Mouse (Mus musculus) heart, embryonic 12.5 days (tissue): ENCODE data around the gene Lyrm9. TPM values are rescaled to one million over a fixed set of nuclear protein-coding genes. Genes with fewer than 3 reads are reported as not detected.

Experiments used
- ATAC-seq: fragments of 200-750 bp; cut with Nextera tagmentation; 2 replicates; pipeline ENCODE4 v1.8.0; 2017; ENCODE audit warnings: moderate TSS enrichment, moderate library complexity; ENCODE audit not compliant: insufficient number of reproducible peaks, low FRiP score
- H3K27ac ChIP-seq: fragments of 300-500 bp; sonication (generic); 2 replicates; pipeline ENCODE4 v1.5.1; 2016; ENCODE audit warnings: mild to moderate bottlenecking, moderate library complexity; ENCODE audit not compliant: poor library complexity, severe bottlenecking
- H3K27me3 ChIP-seq: fragments of 300-500 bp; sonication (generic); replicated peaks from 2 replicates; pipeline ENCODE4 v1.6.1; 2016; ENCODE audit warnings: mild to moderate bottlenecking, moderate library complexity
- H3K36me3 ChIP-seq: fragments of 300-500 bp; sonication (generic); 2 replicates; pipeline ENCODE4 v1.6.1; 2016; ENCODE audit warnings: mild to moderate bottlenecking, moderate library complexity
- H3K4me1 ChIP-seq: fragments of 300-500 bp; sonication (generic); replicated peaks from 2 replicates; pipeline ENCODE4 v1.6.1; 2016; ENCODE audit warnings: mild to moderate bottlenecking
- H3K4me2 ChIP-seq: fragments of 300-500 bp; sonication (generic); 2 replicates; pipeline ENCODE4 v1.6.1; 2016; ENCODE audit warnings: mild to moderate bottlenecking, moderate library complexity
- H3K4me3 ChIP-seq: fragments of 300-500 bp; sonication (generic); 2 replicates; pipeline ENCODE4 v1.5.1; 2016; ENCODE audit warnings: mild to moderate bottlenecking
- H3K9ac ChIP-seq: fragments of 300-500 bp; sonication (generic); 2 replicates; pipeline ENCODE4 v1.6.1; 2016; ENCODE audit warnings: mild to moderate bottlenecking, moderate library complexity
- H3K9me3 ChIP-seq: fragments of 300-500 bp; sonication (generic); replicated peaks from 2 replicates; pipeline ENCODE4 v1.6.1; 2016; ENCODE audit warnings: mild to moderate bottlenecking, moderate library complexity
- WGBS: fragments of 180-500 bp; shearing (Covaris S2); methylation state at CpG from one replicate; pipeline ENCODE4 v1.1.7; 2016; 5-methylcytosine and 5-hydroxymethylcytosine counted together
- polyA plus RNA-seq: library from polyadenylated mRNA; unstranded; fragments of >200 nt; fragmentation: Nextera tagmentation; extraction: Ambion mirVana; gene quantifications from 2 replicates; pipeline ENCODE4 v1.2.1, GENCODE M21; 2016

The Lyrm9 gene
- polyA plus RNA-seq, 1 experiment from 2014 or later, result 35.9 TPM

DNA sequence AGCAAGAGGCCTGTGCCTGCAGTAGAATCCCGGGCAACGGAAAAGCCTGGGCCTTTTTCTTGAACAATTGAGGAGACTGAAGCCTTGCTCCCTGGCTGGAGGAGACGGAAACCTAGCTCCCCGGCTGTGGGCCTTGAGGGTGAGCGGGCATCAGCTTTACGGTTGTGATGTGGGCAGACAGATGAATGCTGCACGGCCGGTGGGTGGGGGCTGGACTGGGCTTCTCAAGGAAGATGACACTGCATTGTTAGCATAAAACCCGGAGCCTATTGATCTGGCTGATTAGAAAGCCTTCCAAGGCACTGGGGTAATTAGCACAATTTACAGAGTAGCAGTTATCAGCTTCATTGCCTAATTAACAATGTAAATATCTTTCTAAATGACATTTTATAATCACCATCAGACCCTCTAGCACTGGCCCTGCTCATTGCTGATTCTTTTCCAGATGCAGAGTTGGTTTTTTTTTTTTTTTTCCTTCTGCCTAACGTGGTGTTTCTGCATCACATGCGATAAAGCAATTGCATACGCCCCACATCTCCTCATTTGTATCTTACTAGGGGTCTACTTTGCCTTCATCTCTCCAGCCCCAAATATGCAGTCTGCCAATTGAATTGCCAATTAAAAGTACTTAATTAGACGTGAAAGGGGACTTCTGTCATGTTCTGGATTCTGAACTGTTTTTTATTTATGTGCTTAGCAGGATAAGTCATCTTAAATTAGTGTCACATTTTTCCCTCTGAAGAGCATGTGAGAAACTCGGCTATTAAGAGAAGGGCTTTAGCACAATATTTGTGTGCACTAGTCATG is 10.2 kb upstream of the Lyrm9 start:
- Histone ChIP-seq H3K9me3 (no peaks in the 10 kb centered on the region), H3K36me3 (no peaks in the 10 kb centered on the region), H3K4me1 (peaks cover 10% of the 10 kb centered on the region), H3K27ac (no peak overlapping the region), H3K4me2 (no peak overlapping the region), H3K9ac (no peak overlapping the region), H3K27me3 (no peaks in the 10 kb centered on the region), H3K4me3 (no peak overlapping the region)
- ATAC-seq, result no peak
- WGBS, result 75% methylated on average over 14 of the region's 14 CpGs

DNA sequence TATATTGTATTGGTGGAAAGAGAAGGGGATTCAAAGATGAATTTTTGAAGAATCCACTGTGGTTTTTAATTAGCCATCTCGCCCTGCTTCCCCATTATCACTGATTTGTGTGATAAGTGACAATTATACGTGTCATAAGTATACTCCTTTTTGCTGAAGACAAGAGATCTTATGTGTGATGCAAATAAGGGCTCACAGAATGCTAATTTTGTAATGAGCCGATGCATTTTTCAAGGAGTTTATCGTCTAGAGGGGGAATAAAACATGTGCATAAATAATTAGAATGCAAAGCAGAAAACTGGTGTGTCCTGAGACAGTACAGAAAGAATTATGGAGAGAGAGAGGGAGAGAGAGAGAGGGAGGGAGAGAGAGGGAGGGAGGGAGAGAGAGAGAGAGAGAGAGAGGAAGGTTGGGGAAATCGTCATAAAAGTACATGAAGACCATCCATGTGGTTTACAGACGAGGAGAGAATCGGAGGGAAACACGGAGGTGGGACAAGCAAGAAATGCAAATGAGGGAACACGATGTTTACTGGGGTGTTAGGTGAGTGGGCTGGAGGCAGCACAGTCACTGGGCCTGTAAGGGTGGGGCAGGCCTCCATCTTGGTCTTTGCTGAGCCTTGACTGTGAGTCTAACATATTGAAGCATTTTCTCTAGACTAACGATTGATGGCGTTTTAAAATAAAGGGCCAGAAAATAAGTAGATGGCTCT is 8.9 kb upstream of the Lyrm9 start:
- H3K4me1 ChIP-seq, result peaks cover 10% of the 10 kb centered on the region
- H3K9me3 ChIP-seq, result no peaks in the 10 kb centered on the region
- H3K36me3 ChIP-seq, result no peaks in the 10 kb centered on the region
- 77% methylated on average over 11 of the region's 11 CpGs for WGBS
- H3K4me3 ChIP-seq, result no peak overlapping the region
- no peak overlapping the region for H3K9ac ChIP-seq
- no peaks in the 10 kb centered on the region for H3K27me3 ChIP-seq
- no peak overlapping the region for H3K4me2 ChIP-seq
- H3K27ac ChIP-seq, result no peak overlapping the region
- ATAC-seq, result no peak

DNA sequence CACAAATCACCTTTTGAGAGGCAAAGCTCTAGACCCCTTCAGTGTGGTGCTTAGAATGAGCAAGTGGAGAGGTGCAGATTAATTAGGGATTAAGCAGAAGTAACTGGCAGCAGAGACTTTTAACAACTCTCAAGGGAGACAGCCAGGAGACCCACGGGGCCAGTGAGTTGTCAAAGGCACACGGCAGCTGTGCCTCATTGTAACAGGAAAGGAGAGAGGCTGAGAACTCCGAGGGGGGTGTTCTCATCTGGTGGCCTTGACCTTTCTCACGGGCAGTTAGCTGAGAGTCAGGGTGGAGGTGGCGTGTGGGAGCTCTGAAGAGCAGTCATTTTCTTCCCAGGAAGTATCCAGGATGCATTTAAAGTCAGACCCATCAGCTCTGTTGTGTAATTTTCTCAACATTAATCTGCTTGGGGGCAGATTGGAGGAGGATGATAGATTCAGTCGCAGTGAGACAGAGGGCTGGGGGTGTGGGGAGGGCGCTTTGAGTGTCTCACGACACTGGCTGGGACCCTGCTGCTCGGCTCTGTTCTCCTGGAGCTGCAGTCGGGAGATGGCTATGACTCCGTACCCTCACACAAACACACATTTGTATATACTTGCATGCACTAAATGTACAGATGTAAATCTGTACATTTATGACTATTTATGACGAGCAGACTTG is 5.9 kb upstream of the Lyrm9 start:
- ATAC-seq, result no peak
- H3K4me2 ChIP-seq, result no peak overlapping the region

DNA sequence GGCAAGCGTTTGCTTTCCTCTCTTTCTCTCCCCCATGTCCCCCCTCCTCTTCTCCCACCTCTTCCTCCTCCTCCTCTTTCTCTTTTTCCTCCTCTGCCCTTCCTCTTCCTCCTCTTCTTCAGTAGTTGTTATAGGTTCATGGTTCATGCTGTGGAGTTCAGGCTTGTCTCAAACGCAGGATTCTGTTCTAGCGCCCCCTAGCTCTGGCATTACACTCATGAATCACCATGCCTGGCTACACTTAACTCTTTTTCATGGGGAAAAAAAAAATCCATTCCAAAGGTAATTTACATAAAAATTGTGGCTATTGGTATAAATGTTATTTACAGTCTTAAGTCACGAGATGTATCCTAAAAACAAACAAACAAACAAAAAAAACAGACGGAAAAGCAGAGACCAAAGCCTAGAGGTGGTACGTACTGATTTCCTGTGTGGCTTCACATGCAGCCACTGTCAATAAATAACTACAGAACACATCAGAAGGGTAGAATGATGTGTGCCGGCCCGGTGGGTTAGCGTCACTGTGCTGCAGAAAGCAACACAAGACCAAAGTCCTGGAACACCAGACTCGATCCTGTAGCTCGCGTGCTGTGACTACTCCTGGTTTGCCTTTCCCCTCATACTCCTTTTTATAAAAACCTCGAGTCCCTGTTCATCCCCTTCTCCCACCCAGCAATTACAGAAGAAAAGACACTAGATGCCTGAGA is 3.4 kb upstream of the Lyrm9 start:
- Histone ChIP-seq H3K9ac (no peak overlapping the region), H3K27ac (no peak overlapping the region), H3K9me3 (no peaks in the 10 kb centered on the region), H3K4me2 (no peak overlapping the region), H3K36me3 (no peaks in the 10 kb centered on the region), H3K4me3 (no peak overlapping the region), H3K27me3 (no peaks in the 10 kb centered on the region), H3K4me1 (peaks cover 19% of the 10 kb centered on the region)
- no peak for ATAC-seq
- 51% methylated on average over 13 of the region's 13 CpGs for WGBS

More for the DNA sequence above, 5.9 kb upstream of the Lyrm9 start:
- no peak overlapping the region for H3K4me3 ChIP-seq
- H3K9ac ChIP-seq, result 0 out of 2 replicates have a peak overlapping the region, but pooled peaks have one; percentile 31
- no peaks in the 10 kb centered on the region for H3K9me3 ChIP-seq
- no peaks in the 10 kb centered on the region for H3K36me3 ChIP-seq
- 36% methylated on average over 12 of the region's 12 CpGs for WGBS
- no peak overlapping the region for H3K27ac ChIP-seq
- no peaks in the 10 kb centered on the region for H3K27me3 ChIP-seq
- H3K4me1 ChIP-seq, result peaks cover 10% of the 10 kb centered on the region

DNA sequence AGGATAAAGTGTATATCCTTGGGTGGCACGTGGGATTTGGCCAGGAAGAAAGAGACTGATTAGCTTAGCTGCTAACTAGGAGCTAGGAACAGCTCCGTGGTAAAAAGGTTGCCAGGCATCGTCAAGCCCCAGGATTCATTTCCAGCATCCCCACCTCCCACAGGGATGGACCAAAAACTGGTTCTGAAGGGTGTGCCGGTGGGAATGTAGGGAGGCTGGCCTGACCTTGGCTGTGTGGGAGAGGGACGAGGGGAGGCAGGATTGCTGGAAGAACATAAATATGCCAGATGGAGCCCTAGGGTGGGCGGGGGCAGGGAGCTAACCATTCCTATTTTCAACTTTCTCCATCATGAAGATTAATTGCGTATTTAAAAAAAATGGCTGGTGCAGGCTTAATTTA is 1.2 kb downstream of the Lyrm9 start:
- no peak overlapping the region for H3K9ac ChIP-seq
- no peak overlapping the region for H3K27ac ChIP-seq
- peaks cover 48% of the 10 kb centered on the region for H3K4me1 ChIP-seq
- no peak overlapping the region for H3K4me3 ChIP-seq
- peak overlapping the region; percentile 77 for H3K4me2 ChIP-seq
- H3K27me3 ChIP-seq, result no peaks in the 10 kb centered on the region
- ATAC-seq, result no peak
- H3K36me3 ChIP-seq, result no peaks in the 10 kb centered on the region
- no peaks in the 10 kb centered on the region for H3K9me3 ChIP-seq
- 42% methylated on average over 7 of the region's 7 CpGs for WGBS

DNA sequence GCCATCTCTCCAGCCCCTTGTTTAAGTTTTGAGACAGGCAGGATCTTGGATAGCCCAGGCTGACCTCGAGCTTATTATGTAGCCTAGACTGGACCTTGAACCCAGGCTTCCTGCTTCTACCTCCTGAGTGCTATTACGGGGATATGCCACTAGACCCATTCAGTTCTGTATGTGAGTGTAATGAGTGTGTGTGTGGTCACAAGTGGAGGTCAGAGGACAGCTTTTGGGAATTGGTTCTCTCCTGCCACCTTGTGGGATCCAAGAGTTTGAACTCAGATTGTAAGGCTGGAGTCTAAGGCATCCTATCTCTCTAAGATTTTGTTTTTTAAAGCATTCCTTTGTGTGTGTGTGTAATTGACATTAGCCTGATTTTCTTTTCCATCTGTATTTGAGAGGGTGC is 2.0 kb downstream of the Lyrm9 start:
- H3K4me3 ChIP-seq, result no peak overlapping the region
- no peaks in the 10 kb centered on the region for H3K36me3 ChIP-seq
- H3K9me3 ChIP-seq, result no peaks in the 10 kb centered on the region
- H3K4me2 ChIP-seq, result no peak overlapping the region
- no peak for ATAC-seq
- 0 out of 2 replicates have a peak overlapping the region, but pooled peaks have one; percentile 65 for H3K27ac ChIP-seq
- WGBS, result 58% methylated on average over 2 of the region's 2 CpGs
- no peaks in the 10 kb centered on the region for H3K27me3 ChIP-seq
- peaks cover 57% of the 10 kb centered on the region for H3K4me1 ChIP-seq
- no peak overlapping the region for H3K9ac ChIP-seq

DNA sequence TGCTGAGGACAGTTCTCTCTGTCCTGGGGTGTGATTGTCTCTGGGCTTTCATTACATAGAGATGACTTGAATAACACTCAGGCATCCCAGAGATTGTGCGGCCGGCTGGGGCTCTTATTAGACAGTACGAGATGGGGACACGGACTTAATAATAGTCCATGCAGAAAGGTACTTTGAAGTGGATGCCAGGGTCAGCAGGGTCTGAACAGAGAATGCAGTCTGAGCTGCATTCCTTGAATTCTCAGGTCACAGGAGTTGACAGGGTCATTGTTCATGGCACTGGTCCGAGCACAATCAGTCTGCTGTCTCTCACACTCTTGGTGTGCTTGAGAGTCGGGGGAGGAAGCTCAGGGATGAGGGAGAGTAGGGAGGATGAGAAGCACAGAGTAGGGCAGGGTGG is 3.0 kb downstream of the Lyrm9 start:
- Histone ChIP-seq H3K4me3 (no peak overlapping the region), H3K36me3 (no peaks in the 10 kb centered on the region), H3K4me1 (peaks cover 60% of the 10 kb centered on the region), H3K27ac (peak overlapping the region; percentile 65), H3K9me3 (no peaks in the 10 kb centered on the region), H3K4me2 (peak overlapping the region; percentile 10; the same call in 1 of the 2 replicates), H3K27me3 (no peaks in the 10 kb centered on the region), H3K9ac (no peak overlapping the region)
- ATAC-seq, result no peak
- WGBS, result 15% methylated on average over 6 of the region's 6 CpGs

DNA sequence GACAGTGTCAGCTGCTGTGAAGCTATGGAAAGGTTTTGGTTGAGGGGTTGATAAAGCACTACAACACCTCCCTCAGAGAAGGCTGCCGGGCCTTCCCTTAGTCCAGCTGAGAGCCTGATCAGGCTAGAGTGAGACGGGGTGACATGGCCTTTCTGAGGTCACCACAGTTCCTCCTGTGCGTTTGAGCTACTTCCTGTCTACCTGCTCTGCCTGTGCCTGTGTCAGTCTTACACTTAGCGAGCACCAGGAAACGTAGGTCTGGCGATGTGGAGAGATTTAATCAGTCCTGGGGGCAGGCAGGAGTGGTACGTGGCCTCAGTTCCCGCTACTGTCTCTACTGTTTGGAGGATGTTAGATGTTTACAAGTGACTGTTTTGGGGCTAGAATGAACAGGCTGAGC is 3.8 kb downstream of the Lyrm9 start:
- H3K9me3 ChIP-seq, result no peaks in the 10 kb centered on the region
- H3K27me3 ChIP-seq, result no peaks in the 10 kb centered on the region
- H3K4me2 ChIP-seq, result no peak overlapping the region
- ATAC-seq, result no peak
- no peak overlapping the region for H3K9ac ChIP-seq
- WGBS, result 18% methylated on average over 8 of the region's 8 CpGs
- H3K36me3 ChIP-seq, result no peaks in the 10 kb centered on the region
- H3K27ac ChIP-seq, result peak overlapping the region; percentile 65; the same call in 1 of the 2 replicates
- H3K4me3 ChIP-seq, result no peak overlapping the region
- H3K4me1 ChIP-seq, result peaks cover 60% of the 10 kb centered on the region

DNA sequence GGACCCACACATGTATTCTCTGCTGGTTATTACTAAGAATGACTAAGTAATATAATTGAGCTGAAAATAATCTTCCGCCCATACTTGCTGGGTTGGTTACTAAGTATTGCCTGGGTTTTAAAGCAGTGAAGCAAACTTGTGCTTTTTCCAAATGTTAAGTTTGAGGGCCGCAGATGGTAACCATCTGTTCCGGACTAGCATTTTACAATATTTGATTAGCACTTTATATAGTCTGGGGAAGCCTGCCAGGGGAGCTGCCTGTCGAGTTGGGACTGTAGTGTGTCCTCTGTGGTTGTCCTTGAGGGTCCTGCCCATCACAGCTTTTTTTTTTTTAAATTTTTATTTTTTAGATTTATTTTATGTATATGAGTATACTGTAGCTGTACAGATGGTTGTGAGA is 5.3 kb downstream of the Lyrm9 start:
- Histone ChIP-seq H3K4me3 (no peak overlapping the region), H3K9me3 (no peaks in the 10 kb centered on the region), H3K4me2 (no peak overlapping the region), H3K36me3 (no peaks in the 10 kb centered on the region), H3K4me1 (peaks cover 67% of the 10 kb centered on the region), H3K27me3 (no peaks in the 10 kb centered on the region), H3K27ac (peak overlapping the region; percentile 78; the same call in 1 of the 2 replicates), H3K9ac (no peak overlapping the region)
- WGBS, result 83% methylated on average over 4 of the region's 4 CpGs
- no peak for ATAC-seq

DNA sequence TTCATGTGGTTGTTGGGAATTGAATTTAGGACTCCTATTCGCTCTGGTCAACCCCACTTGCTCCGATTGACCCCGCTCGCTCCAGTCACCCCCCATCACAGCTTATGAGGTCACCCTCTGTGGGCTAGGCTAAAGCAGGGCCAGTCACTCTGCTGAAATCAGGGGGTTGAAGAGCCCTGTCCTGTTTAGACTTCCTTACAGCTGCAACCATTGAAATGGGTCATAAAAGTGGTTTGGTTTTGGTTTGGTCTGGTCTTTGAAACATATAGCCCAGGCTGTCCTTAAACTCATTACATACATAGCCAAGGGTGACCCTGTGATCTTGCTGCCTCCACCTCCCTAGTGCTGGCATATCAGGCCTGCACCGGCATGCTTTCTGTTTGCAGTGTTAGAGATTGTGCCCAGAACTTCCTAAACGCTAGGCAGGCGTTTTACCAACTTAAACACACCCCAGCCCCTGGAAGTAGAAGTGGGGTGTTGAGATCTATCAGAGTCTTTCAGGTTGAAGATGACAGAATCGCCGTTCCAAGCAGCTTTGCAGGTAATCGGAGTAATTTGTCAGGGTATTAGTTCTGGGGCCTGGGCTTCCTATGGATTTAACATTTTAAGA is 5.8 kb downstream of the Lyrm9 start:
- H3K27me3 ChIP-seq, result no peaks in the 10 kb centered on the region
- ATAC-seq, result no peak
- H3K4me2 ChIP-seq, result 0 out of 2 replicates have a peak overlapping the region, but pooled peaks have one; percentile 6
- no peak overlapping the region for H3K4me3 ChIP-seq
- peaks cover 64% of the 10 kb centered on the region for H3K4me1 ChIP-seq
- H3K36me3 ChIP-seq, result no peaks in the 10 kb centered on the region
- peak overlapping the region; percentile 78 for H3K27ac ChIP-seq
- 79% methylated on average over 10 of the region's 10 CpGs for WGBS
- no peak overlapping the region for H3K9ac ChIP-seq
- no peaks in the 10 kb centered on the region for H3K9me3 ChIP-seq
